Mouse (Mus musculus): Measurements from ENCODE around the gene Tmprss12. TPM values are rescaled to one million over a fixed set of nuclear protein-coding genes. Genes with fewer than 3 reads are reported as not detected.

The Tmprss12 gene
- not detected in 2 replicates for polyA plus RNA-seq (2016; fragmentation: Nextera tagmentation; extraction: Ambion mirVana)

- ATAC-seq (ENCODE audit: low FRiP score, low read depth): no peak
These were observed at the start of gene Tmprss12 for GRCm38 (mm10) chr15:100280626-100281025. Tmprss12 (plus strand) TSS chr15:100280837.

GRCm38 (mm10) chr15:100231616-100232525, 48.8 kb upstream of the Tmprss12 start:
- H3K4me2 ChIP-seq (replicated peaks): no peak overlapping the region
- no peak overlapping the region for H3K9ac ChIP-seq (replicated peaks)
- no peak for ATAC-seq (ENCODE audit: low FRiP score, low read depth)
- WGBS: 95% methylated on average over 14 of the region's 14 CpGs
- H3K9me3 ChIP-seq: no peaks in the 10 kb centered on the region
- no peaks in the 10 kb centered on the region for H3K27me3 ChIP-seq
- peaks cover 13% of the 10 kb centered on the region for H3K4me1 ChIP-seq
- H3K36me3 ChIP-seq: peaks cover 35% of the 10 kb centered on the region
- H3K27ac ChIP-seq (replicated peaks): no peak overlapping the region
- no peak overlapping the region for H3K4me3 ChIP-seq

More at GRCm38 (mm10) chr15:100280626-100281025, at the start of gene Tmprss12:
- Histone ChIP-seq H3K4me1 (no peaks in the 10 kb centered on the region), H3K9me3 (no peaks in the 10 kb centered on the region), H3K36me3 (no peaks in the 10 kb centered on the region), H3K4me2 (replicated peaks) (no peak within 1 kb of the TSS), H3K27ac (replicated peaks) (no peak within 1 kb of the TSS), H3K9ac (replicated peaks) (no peak within 1 kb of the TSS), H3K27me3 (no peaks in the 10 kb centered on the region), H3K4me3 (no peak within 1 kb of the TSS)
- WGBS: 99% methylated on average over 20 of the region's 20 CpGs

GRCm38 (mm10) chr15:100235208-100235965, 45.2 kb upstream of the Tmprss12 start:
- Histone ChIP-seq H3K4me3 (no peak overlapping the region), H3K36me3 (peaks cover 59% of the 10 kb centered on the region), H3K27me3 (no peaks in the 10 kb centered on the region), H3K9ac (replicated peaks) (no peak overlapping the region), H3K9me3 (no peaks in the 10 kb centered on the region), H3K27ac (replicated peaks) (no peak overlapping the region), H3K4me2 (replicated peaks) (no peak overlapping the region), H3K4me1 (no peaks in the 10 kb centered on the region)
- no peak for ATAC-seq (ENCODE audit: low FRiP score, low read depth)
- 95% methylated on average over 12 of the region's 12 CpGs for WGBS

GRCm38 (mm10) chr15:100236952-100237351, 43.7 kb upstream of the Tmprss12 start:
- Histone ChIP-seq H3K4me3 (no peak overlapping the region), H3K9me3 (no peaks in the 10 kb centered on the region), H3K36me3 (peaks cover 73% of the 10 kb centered on the region), H3K27me3 (no peaks in the 10 kb centered on the region), H3K4me2 (replicated peaks) (no peak overlapping the region), H3K9ac (replicated peaks) (no peak overlapping the region), H3K27ac (replicated peaks) (no peak overlapping the region), H3K4me1 (no peaks in the 10 kb centered on the region)
- no peak for ATAC-seq (ENCODE audit: low FRiP score, low read depth)
- WGBS: 93% methylated on average over 6 of the region's 6 CpGs

GRCm38 (mm10) chr15:100241780-100242179, 38.9 kb upstream of the Tmprss12 start:
- Histone ChIP-seq H3K27ac (replicated peaks) (no peak overlapping the region), H3K4me3 (no peak overlapping the region), H3K4me1 (no peaks in the 10 kb centered on the region), H3K27me3 (no peaks in the 10 kb centered on the region), H3K36me3 (peaks cover 83% of the 10 kb centered on the region), H3K9ac (replicated peaks) (no peak overlapping the region), H3K9me3 (no peaks in the 10 kb centered on the region), H3K4me2 (replicated peaks) (no peak overlapping the region)
- ATAC-seq (ENCODE audit: low FRiP score, low read depth): no peak
- 96% methylated on average over 6 of the region's 6 CpGs for WGBS

- no peak for ATAC-seq (ENCODE audit: low FRiP score, low read depth)
- Histone ChIP-seq H3K4me2 (replicated peaks) (no peak overlapping the region), H3K9me3 (no peaks in the 10 kb centered on the region), H3K27me3 (no peaks in the 10 kb centered on the region), H3K27ac (replicated peaks) (no peak overlapping the region), H3K36me3 (peaks cover 89% of the 10 kb centered on the region), H3K4me3 (no peak overlapping the region), H3K4me1 (no peaks in the 10 kb centered on the region), H3K9ac (replicated peaks) (no peak overlapping the region)
- WGBS: 99% methylated on average over 7 of the region's 7 CpGs
These were observed 34.7 kb upstream of the Tmprss12 start for GRCm38 (mm10) chr15:100245951-100246350.

GRCm38 (mm10) chr15:100247296-100247695, 33.3 kb upstream of the Tmprss12 start:
- no peak overlapping the region for H3K27ac ChIP-seq (replicated peaks)
- WGBS: 96% methylated on average over 9 of the region's 9 CpGs
- ATAC-seq (ENCODE audit: low FRiP score, low read depth): no peak

GRCm38 (mm10) chr15:100248665-100249433, 31.8 kb upstream of the Tmprss12 start:
- no peaks in the 10 kb centered on the region for H3K27me3 ChIP-seq
- H3K36me3 ChIP-seq: peaks cover 90% of the 10 kb centered on the region
- H3K4me1 ChIP-seq: no peaks in the 10 kb centered on the region
- no peak overlapping the region for H3K27ac ChIP-seq (replicated peaks)
- no peak for ATAC-seq (ENCODE audit: low FRiP score, low read depth)
- WGBS: 95% methylated on average over 6 of the region's 6 CpGs
- H3K9me3 ChIP-seq: no peaks in the 10 kb centered on the region
- no peak overlapping the region for H3K4me3 ChIP-seq
- no peak overlapping the region for H3K4me2 ChIP-seq (replicated peaks)
- H3K9ac ChIP-seq (replicated peaks): no peak overlapping the region

More at GRCm38 (mm10) chr15:100247296-100247695, 33.3 kb upstream of the Tmprss12 start:
- H3K4me3 ChIP-seq: no peak overlapping the region
- no peak overlapping the region for H3K9ac ChIP-seq (replicated peaks)
- no peaks in the 10 kb centered on the region for H3K27me3 ChIP-seq
- H3K4me2 ChIP-seq (replicated peaks): no peak overlapping the region
- H3K9me3 ChIP-seq: no peaks in the 10 kb centered on the region
- H3K36me3 ChIP-seq: peaks cover 90% of the 10 kb centered on the region
- H3K4me1 ChIP-seq: no peaks in the 10 kb centered on the region

GRCm38 (mm10) chr15:100251153-100251780, 29.4 kb upstream of the Tmprss12 start:
- ATAC-seq (ENCODE audit: low FRiP score, low read depth): no peak
- no peak overlapping the region for H3K27ac ChIP-seq (replicated peaks)
- peaks cover 91% of the 10 kb centered on the region for H3K36me3 ChIP-seq
- H3K4me1 ChIP-seq: no peaks in the 10 kb centered on the region
- H3K4me3 ChIP-seq: no peak overlapping the region
- 93% methylated on average over 6 of the region's 6 CpGs for WGBS
- H3K4me2 ChIP-seq (replicated peaks): no peak overlapping the region
- H3K27me3 ChIP-seq: no peaks in the 10 kb centered on the region
- no peaks in the 10 kb centered on the region for H3K9me3 ChIP-seq
- H3K9ac ChIP-seq (replicated peaks): no peak overlapping the region

- H3K4me3 ChIP-seq: no peak overlapping the region
- WGBS: 91% methylated on average over 6 of the region's 6 CpGs
- H3K27ac ChIP-seq (replicated peaks): no peak overlapping the region
These were observed 24.3 kb upstream of the Tmprss12 start for GRCm38 (mm10) chr15:100256386-100256785.

GRCm38 (mm10) chr15:100257305-100257704, 23.3 kb upstream of the Tmprss12 start:
- H3K36me3 ChIP-seq: peaks cover 76% of the 10 kb centered on the region
- no peak overlapping the region for H3K4me2 ChIP-seq (replicated peaks)
- no peaks in the 10 kb centered on the region for H3K9me3 ChIP-seq
- 90% methylated on average over 5 of the region's 5 CpGs for WGBS
- no peaks in the 10 kb centered on the region for H3K4me1 ChIP-seq
- H3K9ac ChIP-seq (replicated peaks): no peak overlapping the region
- no peaks in the 10 kb centered on the region for H3K27me3 ChIP-seq
- no peak overlapping the region for H3K4me3 ChIP-seq
- no peak for ATAC-seq (ENCODE audit: low FRiP score, low read depth)
- H3K27ac ChIP-seq (replicated peaks): no peak overlapping the region

More at GRCm38 (mm10) chr15:100256386-100256785, 24.3 kb upstream of the Tmprss12 start:
- H3K4me2 ChIP-seq (replicated peaks): no peak overlapping the region
- H3K9me3 ChIP-seq: no peaks in the 10 kb centered on the region
- no peak for ATAC-seq (ENCODE audit: low FRiP score, low read depth)
- peaks cover 83% of the 10 kb centered on the region for H3K36me3 ChIP-seq
- H3K4me1 ChIP-seq: no peaks in the 10 kb centered on the region
- no peak overlapping the region for H3K9ac ChIP-seq (replicated peaks)
- no peaks in the 10 kb centered on the region for H3K27me3 ChIP-seq

All from midbrain, embryonic 12.5 days (tissue).